Comparison of ENCODE assay signal across 12 mouse cellular contexts in genomic region chr1:181525996-181526395, GRCm38 (mm10). TPM values are rescaled to one million over a fixed set of nuclear protein-coding genes. Genes with fewer than 3 reads are reported as not detected.
"Had no signal": no experiment of that assay in that cellular context is flagged by ENCODE, and none has a peak within 500 bp of the region (broad histone marks: within the 10 kb centered on the region; RNA-seq: fewer than 3 reads in every experiment).

No protein-coding gene starts in this region.

- H3K9ac ChIP-seq: limb, embryonic 13.5 days; liver, embryonic 14.5 days; midbrain, embryonic 12.5 days had no signal

- H3K9me3 ChIP-seq: limb, embryonic 13.5 days; midbrain, embryonic 12.5 days had no signal

- ATAC-seq: inflammation-experienced regulatory T-cells, adult 6 months; intestine, postnatal 0 days had no signal

- DNase-seq: lung, adult 18-20 months; thymus, postnatal 4 days had no signal

- H3K36me3 ChIP-seq: limb, embryonic 13.5 days; midbrain, embryonic 12.5 days had no signal

- H3K4me1 ChIP-seq: midbrain, embryonic 12.5 days had no signal

- H3K27me3 ChIP-seq: midbrain, embryonic 12.5 days had no signal

- H3K4me3 ChIP-seq: layer of hippocampus, adult 2 months; limb, embryonic 13.5 days; midbrain, embryonic 12.5 days had no signal

- H3K4me2 ChIP-seq: limb, embryonic 13.5 days; midbrain, embryonic 12.5 days had no signal

- H3K27ac ChIP-seq: layer of hippocampus, adult 2 months; limb, embryonic 13.5 days; liver, embryonic 14.5 days; midbrain, embryonic 12.5 days had no signal

RNA-seq across cellular contexts. Expression of gene Ccdc121, which starts 14.7 kb away (rescaled TPM):
- total RNA-seq: liver, adult 2 months; megakaryocyte-erythroid progenitor cell, adult 5-6 weeks had no signal
- polyA plus RNA-seq: inflammation-experienced regulatory T-cells, adult 6 months; intestine, postnatal 0 days; liver, adult 2 months; liver, embryonic 14.5 days; neural tube, embryonic 14.5 days; spleen, adult 2 months had no signal

RNA-seq across cellular contexts. Expression of gene Dnah14, which starts 50.4 kb away (rescaled TPM):
- total RNA-seq: liver, adult 2 months had no signal
- polyA plus RNA-seq: liver, adult 2 months; spleen, adult 2 months had no signal
